Mouse (Mus musculus): Measurements from ENCODE around the gene Olfr161.

- no peak for TF ChIP-seq POLR2A (IDR thresholded peaks at IDR 0.05; ENCODE audit: insufficient read depth, low read depth, low read length)
- no peak for TF ChIP-seq CTCF (IDR thresholded peaks at IDR 0.05; ENCODE audit: insufficient read depth, low read depth, low read length)
These were observed 27.3 kb upstream of the Olfr161 start for GRCm38 (mm10) chr16:3563553-3563952.

All from olfactory bulb, adult 2 months (tissue).